Mouse (Mus musculus) spleen, postnatal 4 days (tissue): ENCODE data around the gene Zfp691.

Experiments used
- DNase-seq, 2 experiments: peaks; one replicate each; pipeline ENCODE4 v3.0.0; 2022; ENCODE audit warnings: low spot score in 2 of 2

The Zfp691 gene

GRCm38 (mm10) chr4:119167663-119168062 lies 6.3 kb downstream of the Zfp691 start:
- DNase-seq: peak; percentile 83 to 93

- DNase-seq: no peak
These were observed 6.9 kb downstream of the Zfp691 start for GRCm38 (mm10) chr4:119167068-119167467.

- no peak for DNase-seq
These were observed 8.1 kb downstream of the Zfp691 start for GRCm38 (mm10) chr4:119165916-119166315.

GRCm38 (mm10) chr4:119162990-119163389 lies 11.0 kb downstream of the Zfp691 start:
- no peak for DNase-seq

GRCm38 (mm10) chr4:119161358-119161757 lies 12.6 kb downstream of the Zfp691 start:
- no peak for DNase-seq

GRCm38 (mm10) chr4:119157891-119158290 lies 16.1 kb downstream of the Zfp691 start:
- DNase-seq: no peak

- peak; percentile 77 to 92 for DNase-seq
These were observed 16.8 kb downstream of the Zfp691 start for GRCm38 (mm10) chr4:119157186-119157585.

- no peak for DNase-seq
These were observed 25.3 kb downstream of the Zfp691 start for GRCm38 (mm10) chr4:119148741-119149140.

GRCm38 (mm10) chr4:119147347-119147746 lies 26.6 kb downstream of the Zfp691 start:
- DNase-seq: no peak

- no peak for DNase-seq
These were observed 27.2 kb downstream of the Zfp691 start for GRCm38 (mm10) chr4:119146816-119147215.

GRCm38 (mm10) chr4:119142230-119142871 lies 31.6 kb downstream of the Zfp691 start:
- DNase-seq: peak; percentile 63 to 79

GRCm38 (mm10) chr4:119141191-119141590 lies 32.8 kb downstream of the Zfp691 start:
- no peak for DNase-seq

- peak; percentile 47 to 73 for DNase-seq
These were observed 33.9 kb downstream of the Zfp691 start for GRCm38 (mm10) chr4:119140126-119140525.

GRCm38 (mm10) chr4:119138776-119139175 lies 35.2 kb downstream of the Zfp691 start:
- DNase-seq: no peak

- peak in 1 of 2 experiments; percentile 63 for DNase-seq
These were observed 35.8 kb downstream of the Zfp691 start for GRCm38 (mm10) chr4:119138171-119138570.

GRCm38 (mm10) chr4:119137313-119137712 lies 36.7 kb downstream of the Zfp691 start:
- no peak for DNase-seq

- DNase-seq: no peak
These were observed 40.1 kb downstream of the Zfp691 start for GRCm38 (mm10) chr4:119133860-119134259.

GRCm38 (mm10) chr4:119133306-119133705 lies 40.7 kb downstream of the Zfp691 start:
- no peak for DNase-seq

- DNase-seq: no peak
These were observed 42.6 kb downstream of the Zfp691 start for GRCm38 (mm10) chr4:119131189-119131910.

- no peak for DNase-seq
These were observed 44.9 kb downstream of the Zfp691 start for GRCm38 (mm10) chr4:119129096-119129495.

- no peak for DNase-seq
These were observed 45.4 kb downstream of the Zfp691 start for GRCm38 (mm10) chr4:119128547-119128946.

- DNase-seq: peak; percentile 46 to 73
These were observed 46.8 kb downstream of the Zfp691 start for GRCm38 (mm10) chr4:119127229-119127628.

- DNase-seq: no peak
These were observed 48.3 kb downstream of the Zfp691 start for GRCm38 (mm10) chr4:119125577-119126270.
